Mouse (Mus musculus): Measurements from ENCODE around the gene Elovl2. TPM values are rescaled to one million over a fixed set of nuclear protein-coding genes. Genes with fewer than 3 reads are reported as not detected.

Elovl2 gene
- polyA plus RNA-seq, 1 experiment from 2014 or later: 1.2 TPM

DNA sequence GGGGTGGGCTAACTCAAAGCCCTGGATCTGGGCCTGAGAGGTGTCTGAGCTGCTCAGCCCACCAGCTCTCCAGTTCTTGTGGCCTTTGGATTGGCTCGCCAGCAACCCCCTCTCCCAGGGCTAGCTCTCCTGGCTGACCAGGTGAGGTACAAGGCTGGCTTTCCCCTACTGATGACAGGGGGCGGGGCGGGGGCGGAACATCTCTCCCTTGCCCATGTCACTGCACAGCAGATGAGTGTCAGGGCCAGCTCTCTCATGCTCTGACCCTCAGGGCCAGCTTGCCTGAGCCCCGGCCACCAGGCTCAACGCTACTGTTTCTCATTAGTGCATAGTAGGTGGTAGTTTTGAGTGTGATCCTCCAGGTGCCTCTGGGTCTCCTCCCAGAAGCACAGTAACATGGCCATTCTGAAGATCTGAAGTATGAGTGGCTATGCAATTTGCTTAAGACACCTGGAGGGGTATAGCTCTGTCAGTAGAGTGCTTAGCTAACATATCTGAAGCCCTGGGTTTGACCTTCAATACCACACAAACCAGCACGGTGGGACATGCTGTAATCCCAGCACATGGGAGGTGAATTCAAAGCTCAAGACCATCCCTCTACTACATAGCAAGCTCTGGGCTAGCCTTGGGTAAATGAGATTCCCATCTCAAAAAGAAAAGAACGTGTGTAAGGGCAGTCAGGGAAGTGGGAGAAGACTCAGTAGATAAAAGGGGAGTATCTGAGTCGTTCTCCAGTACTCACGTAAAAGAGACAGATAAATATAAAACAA is 18.0 kb upstream of the Elovl2 start:
- ATAC-seq (ENCODE audit: low FRiP score, low TSS enrichment) (no peak; the same call in 1 of the 2 replicates), DNase-seq (ENCODE audit: low spot score) (no peak)
- Histone ChIP-seq H3K4me2 (replicated peaks; ENCODE audit: low read depth) (no peak overlapping the region), H3K4me3 (ENCODE audit: low read depth, low read length) (no peak overlapping the region), H3K36me3 (ENCODE audit: control insufficient read depth, insufficient read depth, low read length) (no peaks in the 10 kb centered on the region), H3K4me1 (replicated peaks; ENCODE audit: control insufficient read depth, insufficient read depth) (no peaks in the 10 kb centered on the region), H3K27ac (replicated peaks) (no peak overlapping the region), H3K9ac (ENCODE audit: low read length) (no peak overlapping the region), H3K27me3 (ENCODE audit: control insufficient read depth, insufficient read depth, low read length) (no peaks in the 10 kb centered on the region), H3K9me3 (ENCODE audit: control insufficient read depth, low read length) (peaks cover 2% of the 10 kb centered on the region; the same call in 1 of the 2 replicates)
- TF ChIP-seq EP300 (optimal IDR thresholded peaks at IDR 0.05): no peak
- TF ChIP-seq CTCF (IDR thresholded peaks at IDR 0.05; ENCODE audit: low read depth): no peak
- WGBS: 74% methylated on average over 10 of the region's 10 CpGs

DNA sequence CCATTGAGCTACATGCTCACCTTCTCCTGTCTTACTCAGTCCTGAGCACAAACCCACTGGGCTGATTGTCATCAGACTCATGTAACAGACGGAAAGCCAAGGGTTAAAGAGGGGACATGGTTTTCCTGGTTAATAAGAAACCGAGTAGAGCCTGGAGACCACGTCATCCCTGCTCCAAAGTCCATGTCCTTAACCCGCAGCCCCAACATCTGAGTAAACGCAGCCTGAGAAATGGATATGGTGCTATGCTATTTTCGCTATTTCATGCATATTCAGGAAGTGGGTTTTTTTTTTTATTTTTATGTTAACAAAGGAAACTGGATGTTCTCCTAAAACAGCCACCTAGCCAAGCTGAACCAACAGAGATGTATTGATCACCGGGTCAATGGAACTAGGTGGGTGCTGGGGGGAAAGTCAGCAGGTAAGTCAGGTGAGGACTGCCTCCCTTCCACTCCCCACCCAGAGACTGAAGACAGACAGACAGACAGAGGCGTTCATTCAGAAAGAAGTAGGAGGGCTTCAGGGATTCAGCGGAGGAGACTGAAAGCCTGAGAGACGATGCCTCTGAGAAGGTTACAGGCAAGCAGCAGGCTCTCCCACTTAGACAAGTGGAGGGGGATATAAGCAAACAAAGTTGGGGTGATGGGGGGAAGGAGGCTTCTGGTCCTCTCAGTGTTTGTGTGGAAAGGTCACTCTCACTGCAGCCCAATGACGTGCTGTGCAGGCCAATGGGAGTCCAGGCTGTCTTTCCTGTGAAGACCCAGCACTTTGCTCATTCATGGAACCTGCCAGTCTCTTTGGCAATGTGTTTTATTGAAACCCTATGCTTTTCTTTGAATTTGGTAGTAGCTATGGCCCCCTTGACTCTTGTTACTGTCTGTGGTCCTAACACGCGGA is 15.9 kb upstream of the Elovl2 start:
- Histone ChIP-seq H3K9ac (ENCODE audit: low read length) (no peak overlapping the region), H3K4me3 (ENCODE audit: low read depth, low read length) (no peak overlapping the region), H3K4me1 (replicated peaks; ENCODE audit: control insufficient read depth, insufficient read depth) (no peaks in the 10 kb centered on the region), H3K9me3 (ENCODE audit: control insufficient read depth, low read length) (no peaks in the 10 kb centered on the region), H3K27ac (replicated peaks) (no peak overlapping the region), H3K4me2 (replicated peaks; ENCODE audit: low read depth) (no peak overlapping the region), H3K36me3 (ENCODE audit: control insufficient read depth, insufficient read depth, low read length) (no peaks in the 10 kb centered on the region), H3K27me3 (ENCODE audit: control insufficient read depth, insufficient read depth, low read length) (no peaks in the 10 kb centered on the region)
- peak; percentile 33 for DNase-seq (ENCODE audit: low spot score)
- peak; percentile 33; the same call in 1 of the 2 replicates for ATAC-seq (ENCODE audit: low FRiP score, low TSS enrichment)
- 45% methylated on average over 13 of the region's 13 CpGs for WGBS
- TF ChIP-seq EP300 (optimal IDR thresholded peaks at IDR 0.05) (no peak), CTCF (IDR thresholded peaks at IDR 0.05; ENCODE audit: low read depth) (no peak)

DNA sequence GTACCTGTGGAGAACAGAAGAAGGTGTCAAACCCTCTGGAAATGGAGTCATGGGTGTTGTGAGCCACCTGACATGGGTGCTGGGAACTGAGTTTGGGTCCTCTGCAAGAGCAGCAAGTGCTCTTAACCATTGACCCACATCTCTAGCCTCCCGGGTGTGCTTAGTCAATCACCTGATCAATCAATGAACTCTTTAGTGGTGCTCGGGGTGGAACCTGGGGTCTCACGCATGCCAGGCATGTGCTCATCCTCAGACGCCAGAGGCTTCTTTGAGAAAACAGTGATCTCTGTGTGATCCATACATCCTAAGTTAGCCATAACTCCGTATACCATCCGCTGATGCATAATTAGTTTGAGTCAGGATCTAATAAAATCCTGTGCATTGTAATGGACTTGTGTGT is 15.0 kb upstream of the Elovl2 start:
- H3K4me3 ChIP-seq (ENCODE audit: low read depth, low read length): no peak overlapping the region
- no peak for ATAC-seq (ENCODE audit: low FRiP score, low TSS enrichment)
- no peak overlapping the region for H3K4me2 ChIP-seq (replicated peaks; ENCODE audit: low read depth)
- H3K36me3 ChIP-seq (ENCODE audit: control insufficient read depth, insufficient read depth, low read length): no peaks in the 10 kb centered on the region
- H3K27me3 ChIP-seq (ENCODE audit: control insufficient read depth, insufficient read depth, low read length): no peaks in the 10 kb centered on the region
- WGBS: 89% methylated on average over 6 of the region's 6 CpGs
- no peaks in the 10 kb centered on the region for H3K9me3 ChIP-seq (ENCODE audit: control insufficient read depth, low read length)
- DNase-seq (ENCODE audit: low spot score): no peak
- H3K27ac ChIP-seq (replicated peaks): no peak overlapping the region
- H3K4me1 ChIP-seq (replicated peaks; ENCODE audit: control insufficient read depth, insufficient read depth): no peaks in the 10 kb centered on the region
- no peak for TF ChIP-seq EP300 (optimal IDR thresholded peaks at IDR 0.05)
- TF ChIP-seq CTCF (IDR thresholded peaks at IDR 0.05; ENCODE audit: low read depth): no peak
- no peak overlapping the region for H3K9ac ChIP-seq (ENCODE audit: low read length)

DNA sequence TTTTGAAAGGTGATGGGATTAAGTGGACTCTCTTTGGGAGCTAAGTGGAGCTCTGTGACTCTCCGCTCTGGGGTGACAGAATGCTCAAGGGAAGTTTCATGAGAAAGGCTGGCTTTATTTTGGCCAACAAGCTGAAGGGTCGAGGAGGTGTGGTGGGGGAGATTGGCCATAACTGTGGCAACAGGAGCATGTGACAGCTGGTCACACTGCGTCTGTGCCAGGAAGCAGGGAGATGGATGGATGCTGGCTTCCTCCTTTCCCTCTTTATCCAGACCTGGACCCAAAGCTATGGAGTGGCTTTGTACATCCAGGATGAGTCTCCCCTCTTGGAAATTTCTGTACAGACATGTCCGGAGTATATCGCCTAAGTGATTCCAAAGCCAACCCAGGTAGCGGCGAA is 13.0 kb upstream of the Elovl2 start:
- no peaks in the 10 kb centered on the region for H3K36me3 ChIP-seq (ENCODE audit: control insufficient read depth, insufficient read depth, low read length)
- H3K4me1 ChIP-seq (replicated peaks; ENCODE audit: control insufficient read depth, insufficient read depth): no peaks in the 10 kb centered on the region
- H3K27ac ChIP-seq (replicated peaks): no peak overlapping the region
- no peak for ATAC-seq (ENCODE audit: low FRiP score, low TSS enrichment)
- no peak for TF ChIP-seq EP300 (optimal IDR thresholded peaks at IDR 0.05)
- no peak for TF ChIP-seq CTCF (IDR thresholded peaks at IDR 0.05; ENCODE audit: low read depth)
- no peaks in the 10 kb centered on the region for H3K27me3 ChIP-seq (ENCODE audit: control insufficient read depth, insufficient read depth, low read length)
- H3K9ac ChIP-seq (ENCODE audit: low read length): no peak overlapping the region
- WGBS: 89% methylated on average over 7 of the region's 7 CpGs
- H3K4me3 ChIP-seq (ENCODE audit: low read depth, low read length): no peak overlapping the region
- H3K4me2 ChIP-seq (replicated peaks; ENCODE audit: low read depth): no peak overlapping the region
- no peaks in the 10 kb centered on the region for H3K9me3 ChIP-seq (ENCODE audit: control insufficient read depth, low read length)
- DNase-seq (ENCODE audit: low spot score): no peak

DNA sequence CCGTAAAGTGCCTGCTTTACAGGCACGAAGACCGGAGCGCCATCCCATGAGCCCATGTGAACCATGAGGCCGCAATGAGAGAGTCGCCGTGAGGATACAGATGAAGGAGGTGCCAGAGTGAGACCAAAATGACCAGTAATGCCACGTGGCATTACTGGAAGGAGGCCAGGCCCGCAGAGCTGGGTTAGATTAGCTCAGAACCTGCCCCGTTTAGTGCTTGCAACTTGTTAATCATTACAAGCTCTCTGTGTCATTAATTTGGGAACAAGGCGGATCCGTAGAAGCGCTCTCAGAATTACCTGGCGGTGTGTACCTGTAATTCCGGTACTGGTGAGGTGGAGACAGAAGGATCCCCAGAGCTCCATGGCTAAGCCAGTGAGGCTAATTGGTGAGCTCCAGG is 12.0 kb upstream of the Elovl2 start:
- Histone ChIP-seq H3K36me3 (ENCODE audit: control insufficient read depth, insufficient read depth, low read length) (no peaks in the 10 kb centered on the region), H3K4me2 (replicated peaks; ENCODE audit: low read depth) (no peak overlapping the region), H3K9ac (ENCODE audit: low read length) (no peak overlapping the region), H3K27ac (replicated peaks) (no peak overlapping the region), H3K9me3 (ENCODE audit: control insufficient read depth, low read length) (no peaks in the 10 kb centered on the region), H3K4me1 (replicated peaks; ENCODE audit: control insufficient read depth, insufficient read depth) (no peaks in the 10 kb centered on the region), H3K4me3 (ENCODE audit: low read depth, low read length) (no peak overlapping the region), H3K27me3 (ENCODE audit: control insufficient read depth, insufficient read depth, low read length) (no peaks in the 10 kb centered on the region)
- TF ChIP-seq CTCF (IDR thresholded peaks at IDR 0.05; ENCODE audit: low read depth) (no peak), EP300 (optimal IDR thresholded peaks at IDR 0.05) (no peak)
- WGBS: 84% methylated on average over 15 of the region's 15 CpGs
- 0 out of 2 replicates have a peak, but pooled peaks have one; percentile 51 for ATAC-seq (ENCODE audit: low FRiP score, low TSS enrichment)
- DNase-seq (ENCODE audit: low spot score): peak; percentile 34

All from stomach, postnatal 0 days (tissue).